Mouse (Mus musculus) CH12.LX (cell line): ENCODE results near the gene Psmb6. TPM values are rescaled to one million over a fixed set of nuclear protein-coding genes. Genes with fewer than 3 reads are reported as not detected.
A peak's percentile ranks its signal among the peaks of the same experiment; 100 is the strongest.

ENCODE experiments used
- DNase-seq: peaks from one replicate; pipeline ENCODE4 v3.0.0-alpha.2; 2013; ENCODE audit errors: extremely low read depth
- H3K27ac ChIP-seq: 2 replicates; pipeline ENCODE4 v1.5.1; 2012; ENCODE audit warnings: low read depth, mild to moderate bottlenecking, control low read depth, moderate library complexity; ENCODE audit not compliant: insufficient read depth
- H3K27me3 ChIP-seq: replicated peaks from 2 replicates; pipeline ENCODE3; 2012; ENCODE audit warnings: inconsistent platforms
- H3K36me3 ChIP-seq, 2 experiments: replicated peaks in 1 of 2; 2 replicates each; pipeline versions ENCODE3 to v1.6.1; 2012; ENCODE audit warnings: inconsistent platforms in 1 of 2, low read length in 1 of 2, mild to moderate bottlenecking in 1 of 2, mixed read lengths in 1 of 2, moderate library complexity in 1 of 2; ENCODE audit not compliant: control insufficient read depth in 1 of 2, insufficient read depth in 1 of 2
- H3K4me1 ChIP-seq, 2 experiments: 2 replicates each; pipeline ENCODE4 v1.6.1; 2012; ENCODE audit warnings: inconsistent platforms in 1 of 2, moderate library complexity in 1 of 2; ENCODE audit not compliant: insufficient read depth in 2 of 2, control insufficient read depth in 1 of 2
- H3K4me2 ChIP-seq: 2 replicates; pipeline ENCODE4 v1.6.1; 2012; ENCODE audit warnings: low read depth, mild to moderate bottlenecking, control low read depth; ENCODE audit not compliant: poor library complexity, insufficient read depth, severe bottlenecking
- H3K4me3 ChIP-seq, 3 experiments: fragments of 150-350 bp in 1 of 3; sonication (generic) in 1 of 3; replicated peaks in 1 of 3; 2 replicates each; pipeline versions ENCODE3 to v1.5.1; 2011 to 2012; ENCODE audit warnings: low read depth in 2 of 3, low read length in 2 of 3, mild to moderate bottlenecking in 2 of 3, moderate library complexity in 2 of 3, control low read depth in 1 of 3, improper control_type of control experiment in 1 of 3, inconsistent platforms in 1 of 3, mixed read lengths in 1 of 3; ENCODE audit not compliant: poor library complexity in 1 of 3
- H3K79me2 ChIP-seq: replicated peaks from 2 replicates; pipeline ENCODE4 v1.6.1; 2012; ENCODE audit warnings: mild to moderate bottlenecking, moderate library complexity; ENCODE audit not compliant: control insufficient read depth, poor library complexity, insufficient read depth, severe bottlenecking; ENCODE audit errors: extremely low read depth
- H3K9ac ChIP-seq: 2 replicates; pipeline ENCODE4 v1.6.1; 2012; ENCODE audit warnings: low read depth, mild to moderate bottlenecking, control low read depth, moderate library complexity; ENCODE audit not compliant: insufficient read depth
- H3K9me3 ChIP-seq: replicated peaks from 2 replicates; pipeline ENCODE3; 2012; ENCODE audit warnings: low read length, inconsistent platforms, mixed read lengths
- BHLHE40 ChIP-seq: IDR thresholded peaks from 2 replicates; pipeline ENCODE4 v1.6.1; 2011; ENCODE audit warnings: mild to moderate bottlenecking, low read depth, low read length, improper control_type of control experiment
- CHD1 ChIP-seq: IDR thresholded peaks from 2 replicates; pipeline ENCODE4 v1.6.1; 2012; ENCODE audit warnings: low read depth, low read length, improper control_type of control experiment, inconsistent platforms
- CHD2 ChIP-seq: IDR thresholded peaks from 2 replicates; pipeline ENCODE4 v1.6.1; 2011; ENCODE audit warnings: low read length, improper control_type of control experiment
- CTCF ChIP-seq, 2 experiments: IDR thresholded peaks in 1 of 2; conservative IDR thresholded peaks in 1 of 2; 2 replicates each; pipeline ENCODE4 v1.5.1; 2011 to 2012; ENCODE audit warnings: low read depth in 2 of 2, low read length in 2 of 2, improper control_type of control experiment in 1 of 2, inconsistent platforms in 1 of 2, mild to moderate bottlenecking in 1 of 2, moderate library complexity in 1 of 2
- E2F4 ChIP-seq: IDR thresholded peaks from 2 replicates; pipeline ENCODE4 v1.6.1; 2011; ENCODE audit warnings: low read depth, low read length, improper control_type of control experiment; ENCODE audit not compliant: insufficient replicate concordance
- ELF1 ChIP-seq: IDR thresholded peaks from 2 replicates; pipeline ENCODE4 v1.6.1; 2014; ENCODE audit warnings: low read depth, mild to moderate bottlenecking, inconsistent platforms, low read length, improper control_type of control experiment
- EP300 ChIP-seq: IDR thresholded peaks from 2 replicates; pipeline ENCODE4 v1.6.1; 2011; ENCODE audit warnings: low read length, improper control_type of control experiment
- ETS1 ChIP-seq: conservative IDR thresholded peaks from 2 replicates; pipeline ENCODE4 v1.6.1; 2012; ENCODE audit warnings: low read depth, mild to moderate bottlenecking, inconsistent platforms, low read length, improper control_type of control experiment, moderate library complexity
- GABPA ChIP-seq: IDR thresholded peaks from 2 replicates; pipeline ENCODE4 v1.6.1; 2012; ENCODE audit warnings: low read depth, low read length, improper control_type of control experiment, inconsistent platforms; ENCODE audit not compliant: insufficient replicate concordance
- HCFC1 ChIP-seq: IDR thresholded peaks from 2 replicates; pipeline ENCODE4 v1.6.1; 2012; ENCODE audit warnings: low read depth, mild to moderate bottlenecking, inconsistent platforms, low read length, improper control_type of control experiment
- IRF4 ChIP-seq: IDR thresholded peaks from 2 replicates; pipeline ENCODE4 v1.6.1; 2014; ENCODE audit warnings: low read depth, mild to moderate bottlenecking, inconsistent platforms, low read length, improper control_type of control experiment
- JUN ChIP-seq: IDR thresholded peaks from 2 replicates; pipeline ENCODE4 v1.6.1; 2011; ENCODE audit warnings: low read depth, mild to moderate bottlenecking, low read length, improper control_type of control experiment, moderate library complexity; ENCODE audit not compliant: insufficient read depth
- JUND ChIP-seq: conservative IDR thresholded peaks from 2 replicates; pipeline ENCODE4 v1.6.1; 2011; ENCODE audit warnings: low read depth, low read length, improper control_type of control experiment
- KAT2A ChIP-seq: IDR thresholded peaks from 2 replicates; pipeline ENCODE4 v1.6.1; 2012; ENCODE audit warnings: low read length, improper control_type of control experiment, inconsistent platforms; ENCODE audit not compliant: insufficient replicate concordance
- MAFK ChIP-seq: IDR thresholded peaks from 2 replicates; pipeline ENCODE4 v1.6.1; 2011; ENCODE audit warnings: low read length, improper control_type of control experiment; ENCODE audit not compliant: insufficient replicate concordance
- MAX ChIP-seq: IDR thresholded peaks from 2 replicates; pipeline ENCODE4 v1.6.1; 2011; ENCODE audit warnings: low read length, improper control_type of control experiment
- MAZ ChIP-seq: IDR thresholded peaks from 2 replicates; pipeline ENCODE4 v1.6.1; 2012; ENCODE audit warnings: low read depth, mild to moderate bottlenecking, inconsistent platforms, low read length, improper control_type of control experiment, moderate library complexity
- MEF2A ChIP-seq: IDR thresholded peaks from 2 replicates; pipeline ENCODE4 v1.6.1; 2014; ENCODE audit warnings: low read depth, mild to moderate bottlenecking, inconsistent platforms, low read length, improper control_type of control experiment, borderline replicate concordance
- MXI1 ChIP-seq: IDR thresholded peaks from 2 replicates; pipeline ENCODE4 v1.6.1; 2011; ENCODE audit warnings: mild to moderate bottlenecking, low read depth, low read length, improper control_type of control experiment
- MYC ChIP-seq: IDR thresholded peaks from 2 replicates; pipeline ENCODE4 v1.6.1; 2011; ENCODE audit warnings: low read depth, mild to moderate bottlenecking, improper control_type of control experiment, low read length
- NELFE ChIP-seq: IDR thresholded peaks from 2 replicates; pipeline ENCODE4 v1.6.1; 2011; ENCODE audit warnings: low read depth, low read length, improper control_type of control experiment
- NRF1 ChIP-seq: IDR thresholded peaks from 2 replicates; pipeline ENCODE4 v1.6.1; 2014; ENCODE audit warnings: low read depth, mild to moderate bottlenecking, inconsistent platforms, low read length, improper control_type of control experiment, moderate library complexity
- PAX5 ChIP-seq: IDR thresholded peaks from 2 replicates; pipeline ENCODE4 v1.6.1; 2012; ENCODE audit warnings: low read length, inconsistent platforms, mixed read lengths
- POLR2A ChIP-seq: IDR thresholded peaks from 2 replicates; pipeline ENCODE4 v1.6.1; 2011; ENCODE audit warnings: low read depth, mild to moderate bottlenecking, improper control_type of control experiment, low read length
- POLR2AphosphoS2 ChIP-seq: IDR thresholded peaks from 2 replicates; pipeline ENCODE4 v1.6.1; 2011; ENCODE audit warnings: low read depth, low read length, improper control_type of control experiment
- RAD21 ChIP-seq: IDR thresholded peaks from 2 replicates; pipeline ENCODE4 v1.6.1; 2011; ENCODE audit warnings: low read depth, mild to moderate bottlenecking, low read length, improper control_type of control experiment, moderate library complexity
- RCOR1 ChIP-seq: conservative IDR thresholded peaks from 2 replicates; pipeline ENCODE4 v1.6.1; 2012; ENCODE audit warnings: low read depth, mild to moderate bottlenecking, inconsistent platforms, low read length, improper control_type of control experiment
- SIN3A ChIP-seq: IDR thresholded peaks from 2 replicates; pipeline ENCODE4 v1.6.1; 2012; ENCODE audit warnings: low read length, improper control_type of control experiment, inconsistent platforms
- SMC3 ChIP-seq: IDR thresholded peaks from 2 replicates; pipeline ENCODE4 v1.6.1; 2011; ENCODE audit warnings: low read depth, low read length, improper control_type of control experiment
- TBP ChIP-seq: conservative IDR thresholded peaks from 2 replicates; pipeline ENCODE4 v1.6.1; 2011; ENCODE audit warnings: low read depth, low read length, improper control_type of control experiment
- TCF12 ChIP-seq: IDR thresholded peaks from 2 replicates; pipeline ENCODE4 v1.6.1; 2014; ENCODE audit warnings: low read depth, mild to moderate bottlenecking, inconsistent platforms, low read length, improper control_type of control experiment
- UBTF ChIP-seq: IDR thresholded peaks from 2 replicates; pipeline ENCODE4 v1.6.1; 2012; ENCODE audit warnings: low read depth, mild to moderate bottlenecking, inconsistent platforms, low read length, improper control_type of control experiment, moderate library complexity
- USF1 ChIP-seq: IDR thresholded peaks from 2 replicates; pipeline ENCODE4 v1.6.1; 2014; ENCODE audit warnings: low read depth, mild to moderate bottlenecking, inconsistent platforms, low read length, improper control_type of control experiment
- USF2 ChIP-seq: conservative IDR thresholded peaks from 2 replicates; pipeline ENCODE4 v1.6.1; 2011; ENCODE audit warnings: low read depth, low read length, improper control_type of control experiment
- ZC3H11A ChIP-seq: IDR thresholded peaks from 2 replicates; pipeline ENCODE4 v1.6.1; 2012; ENCODE audit warnings: low read depth, mild to moderate bottlenecking, inconsistent platforms, low read length, improper control_type of control experiment
- ZKSCAN1 ChIP-seq: IDR thresholded peaks from 2 replicates; pipeline ENCODE4 v1.6.1; 2012; ENCODE audit warnings: low read depth, inconsistent platforms, low read length, improper control_type of control experiment, borderline replicate concordance
- ZMIZ1 ChIP-seq: IDR thresholded peaks from 2 replicates; pipeline ENCODE4 v1.6.1; 2012; ENCODE audit warnings: low read depth, mild to moderate bottlenecking, inconsistent platforms, low read length, improper control_type of control experiment
- ZNF384 ChIP-seq: IDR thresholded peaks from 2 replicates; pipeline ENCODE4 v1.6.1; 2012; ENCODE audit warnings: low read depth, low read length, improper control_type of control experiment, inconsistent platforms
- dilution Hi-C: fragments of 300-500 bp; cut with MboI; formaldehyde crosslinking; loops from 2 replicates; pipeline ENCODE4 v1.14.3; 2020; ENCODE audit warnings: low sequenced_read_pairs; ENCODE audit not compliant: extremely low pct_unique_long_range_greater_than_20kb, extremely low pct_ligation_motif_present
- in situ Hi-C: fragments of 300-500 bp; cut with MboI; formaldehyde crosslinking; loops from 3 replicates; pipeline ENCODE4 v1.14.3; 2019; ENCODE audit warnings: low sequenced_read_pairs, low pct_ligation_motif_present, low pct_unique_long_range_greater_than_20kb, mixed read lengths
- polyA plus RNA-seq: library from polyadenylated mRNA; unstranded; fragments of >175 nt; gene quantifications from 2 replicates; pipeline ENCODE4 v1.2.1, GENCODE M21; 2012; ENCODE audit warnings: low read depth; ENCODE audit not compliant: insufficient read length
- total RNA-seq, 2 experiments: library from RNA; depleted of rRNA; stranded (reverse); fragments of 300-350 nt in 1 of 2; fragments of >200 nt in 1 of 2; gene quantifications; 2 replicates each; pipeline ENCODE4 v1.2.3; 2012 to 2014

Gene Psmb6
- 921 and 922 TPM in 2 replicates for total RNA-seq (2012; rRNA removed)
- total RNA-seq (2014; rRNA removed) = 749 and 831 TPM in 2 replicates
- 779 and 831 TPM in 2 replicates for polyA plus RNA-seq

- DNase-seq = peak; percentile 100
- Histone ChIP-seq H3K4me2 (peak within 1 kb of the TSS; percentile 96), H3K9me3 (no peaks in the 10 kb centered on the region), H3K79me2 (peaks cover 12% of the 10 kb centered on the region), H3K9ac (peak within 1 kb of the TSS; percentile 94), H3K4me3 (peak within 1 kb of the TSS; percentile 69 to 96 (median 76)), H3K4me1 (peaks cover 13 to 43% of the 10 kb centered on the region in 2 experiments), H3K27me3 (no peaks in the 10 kb centered on the region), H3K36me3 (peaks cover 24 to 38% of the 10 kb centered on the region in 2 experiments), H3K27ac (no peak within 1 kb of the TSS)
- peak; percentile 93 for TF ChIP-seq ELF1
- TF ChIP-seq POLR2A = peak; percentile 98
- 0 out of 2 replicates have a peak, but pooled peaks have one; percentile 64 for TF ChIP-seq CHD2
- no peak for TF ChIP-seq RAD21
- TF ChIP-seq CHD1 = peak; percentile 75; the same call in 1 of the 2 replicates
- peak; percentile 100 for TF ChIP-seq ZNF384
- peak; percentile 90; the same call in 1 of the 2 replicates for TF ChIP-seq GABPA
- peak; percentile 95 for TF ChIP-seq POLR2AphosphoS2
- peak; percentile 90 for TF ChIP-seq IRF4
- TF ChIP-seq MXI1 = peak; percentile 61; the same call in 1 of the 2 replicates
- peak; percentile 97 for TF ChIP-seq TCF12
- no peak; the same call in 1 of the 2 replicates for TF ChIP-seq USF1
- TF ChIP-seq ZC3H11A = no peak
- TF ChIP-seq SIN3A = peak; percentile 86
- TF ChIP-seq ZMIZ1 = peak; percentile 93
- TF ChIP-seq PAX5 = no peak
- peak; percentile 96 for TF ChIP-seq NELFE
- TF ChIP-seq KAT2A = peak; percentile 99
- peak; percentile 78; the same call in 1 of the 2 replicates for TF ChIP-seq UBTF
- TF ChIP-seq EP300 = no peak
- TF ChIP-seq JUND = peak; percentile 71; the same call in 1 of the 2 replicates
- peak; percentile 71 for TF ChIP-seq NRF1
- TF ChIP-seq MAFK = peak; percentile 57; the same call in 1 of the 2 replicates
- TF ChIP-seq MEF2A = peak; percentile 77
- TF ChIP-seq MAZ = peak; percentile 86
- TF ChIP-seq CTCF (conservative IDR thresholded peaks at IDR 0.05 in 1 of 2, IDR thresholded peaks at IDR 0.05 in 1 of 2; ENCODE audit: low read depth in 2 of 2, low read length in 2 of 2) = no peak
- TF ChIP-seq SMC3 = no peak
- TF ChIP-seq RCOR1 = no peak
- TF ChIP-seq ETS1 = peak; percentile 45; the same call in 1 of the 2 replicates
- peak; percentile 82; the same call in 1 of the 2 replicates for TF ChIP-seq E2F4
- TF ChIP-seq TBP = peak; percentile 86
- 0 out of 2 replicates have a peak, but pooled peaks have one; percentile 14 for TF ChIP-seq BHLHE40
- TF ChIP-seq ZKSCAN1 = no peak; the same call in 1 of the 2 replicates
- peak; percentile 34; the same call in 1 of the 2 replicates for TF ChIP-seq JUN
- TF ChIP-seq MAX = no peak
- no peak for TF ChIP-seq MYC
- peak; percentile 98 for TF ChIP-seq HCFC1
- no peak for TF ChIP-seq USF2
- in situ Hi-C loops = loop anchor here (5.0 kb wide), 1 partner anchor 37 kb away; the partner anchor contains the start of gene Mink1
- dilution Hi-C loops = no loop called here
Measured at GRCm38 (mm10) chr11:70525184-70525678, at the start of gene Psmb6. TSS of gene Psmb6 (plus strand) at chr11:70525367.
